Mouse (Mus musculus) hindbrain, embryonic 13.5 days (tissue): ENCODE data around the gene Dnajc2. TPM values are rescaled to one million over a fixed set of nuclear protein-coding genes. Genes with fewer than 3 reads are reported as not detected.

Source experiments
- ATAC-seq: fragments of 200-750 bp; cut with Nextera tagmentation; 2 replicates; pipeline ENCODE4 v1.8.0; 2017; ENCODE audit warnings: moderate TSS enrichment; ENCODE audit not compliant: low FRiP score
- H3K27ac ChIP-seq: fragments of 300-500 bp; sonication (generic); 2 replicates; pipeline ENCODE4 v1.5.1; 2015; ENCODE audit warnings: inconsistent platforms, mild to moderate bottlenecking, moderate library complexity
- H3K27me3 ChIP-seq: fragments of 300-500 bp; sonication (generic); 2 replicates; pipeline ENCODE4 v1.6.1; 2015; ENCODE audit warnings: mild to moderate bottlenecking, inconsistent platforms
- H3K36me3 ChIP-seq: fragments of 300-500 bp; sonication (generic); 2 replicates; pipeline ENCODE4 v1.6.1; 2015; ENCODE audit warnings: mild to moderate bottlenecking, inconsistent platforms
- H3K4me1 ChIP-seq: fragments of 300-500 bp; sonication (generic); replicated peaks from 2 replicates; pipeline ENCODE4 v1.6.1; 2015; ENCODE audit warnings: inconsistent platforms
- H3K4me2 ChIP-seq: fragments of 300-500 bp; sonication (generic); 2 replicates; pipeline ENCODE4 v1.6.1; 2015; ENCODE audit warnings: inconsistent platforms, mild to moderate bottlenecking, moderate library complexity
- H3K4me3 ChIP-seq: fragments of 300-500 bp; sonication (generic); 2 replicates; pipeline ENCODE4 v1.5.1; 2015; ENCODE audit warnings: mild to moderate bottlenecking, inconsistent platforms
- H3K9ac ChIP-seq: fragments of 300-500 bp; sonication (generic); 2 replicates; pipeline ENCODE4 v1.6.1; 2015; ENCODE audit warnings: mild to moderate bottlenecking, inconsistent platforms
- H3K9me3 ChIP-seq: fragments of 300-500 bp; sonication (generic); 2 replicates; pipeline ENCODE4 v1.6.1; 2016; ENCODE audit warnings: inconsistent platforms
- WGBS: fragments of 180-500 bp; shearing (Covaris S2); methylation state at CpG from one replicate; pipeline ENCODE4 v1.1.7; 2015; 5-methylcytosine and 5-hydroxymethylcytosine counted together
- polyA plus RNA-seq: library from polyadenylated mRNA; unstranded; fragments of >200 nt; fragmentation: Nextera tagmentation; extraction: Ambion mirVana; gene quantifications from 2 replicates; pipeline ENCODE4 v1.2.1, GENCODE M21; 2015

Gene Dnajc2
- polyA plus RNA-seq: 74.0 and 81.0 TPM in 2 replicates

GRCm38 (mm10) chr5:21785053-21785452 is at the start of gene Dnajc2, which contains the start of gene Psmc2:
Dnajc2 (minus strand) TSS chr5:21785251.
Psmc2 (plus strand) TSS chr5:21785283.
- WGBS: under 1% methylated on average over 37 of the region's 37 CpGs
- H3K27me3 ChIP-seq: no peaks in the 10 kb centered on the region
- H3K4me3 ChIP-seq: peak within 1 kb of the TSS; percentile 94
- ATAC-seq: peak; percentile 96
- peak within 1 kb of the TSS; percentile 87 for H3K9ac ChIP-seq
- H3K27ac ChIP-seq: peak within 1 kb of the TSS; percentile 90
- no peaks in the 10 kb centered on the region for H3K9me3 ChIP-seq
- H3K4me2 ChIP-seq: peak within 1 kb of the TSS; percentile 97
- peaks cover 29% of the 10 kb centered on the region for H3K36me3 ChIP-seq
- peaks cover 35% of the 10 kb centered on the region for H3K4me1 ChIP-seq

GRCm38 (mm10) chr5:21831761-21832160 is 46.7 kb upstream of the Dnajc2 start:
- 75% methylated on average over 3 of the region's 3 CpGs for WGBS
- H3K27ac ChIP-seq: no peak overlapping the region
- H3K4me3 ChIP-seq: no peak overlapping the region
- H3K36me3 ChIP-seq: no peaks in the 10 kb centered on the region
- no peak overlapping the region for H3K4me2 ChIP-seq
- ATAC-seq: no peak
- H3K9ac ChIP-seq: no peak overlapping the region
- H3K4me1 ChIP-seq: no peaks in the 10 kb centered on the region
- H3K9me3 ChIP-seq: no peaks in the 10 kb centered on the region
- no peaks in the 10 kb centered on the region for H3K27me3 ChIP-seq

GRCm38 (mm10) chr5:21828855-21829254 is 43.8 kb upstream of the Dnajc2 start:
- no peak overlapping the region for H3K9ac ChIP-seq
- no peak overlapping the region for H3K4me2 ChIP-seq
- H3K9me3 ChIP-seq: no peaks in the 10 kb centered on the region
- H3K36me3 ChIP-seq: no peaks in the 10 kb centered on the region
- H3K4me1 ChIP-seq: no peaks in the 10 kb centered on the region
- H3K4me3 ChIP-seq: no peak overlapping the region
- H3K27me3 ChIP-seq: no peaks in the 10 kb centered on the region
- H3K27ac ChIP-seq: no peak overlapping the region
- 59% methylated on average over 4 of the region's 4 CpGs for WGBS
- ATAC-seq: no peak

- H3K4me1 ChIP-seq: no peaks in the 10 kb centered on the region
- H3K4me3 ChIP-seq: no peak overlapping the region
- no peak overlapping the region for H3K27ac ChIP-seq
- no peak for ATAC-seq
- no peak overlapping the region for H3K4me2 ChIP-seq
- H3K27me3 ChIP-seq: no peaks in the 10 kb centered on the region
- H3K9me3 ChIP-seq: no peaks in the 10 kb centered on the region
- H3K36me3 ChIP-seq: no peaks in the 10 kb centered on the region
- 32% methylated on average over 6 of the region's 6 CpGs for WGBS
- H3K9ac ChIP-seq: no peak overlapping the region
Observed at GRCm38 (mm10) chr5:21827643-21828042, 42.6 kb upstream of the Dnajc2 start.

GRCm38 (mm10) chr5:21826370-21826769 is 41.3 kb upstream of the Dnajc2 start:
- Histone ChIP-seq H3K27me3 (no peaks in the 10 kb centered on the region), H3K4me2 (no peak overlapping the region), H3K4me3 (no peak overlapping the region), H3K27ac (no peak overlapping the region), H3K9me3 (no peaks in the 10 kb centered on the region), H3K9ac (no peak overlapping the region), H3K36me3 (no peaks in the 10 kb centered on the region), H3K4me1 (no peaks in the 10 kb centered on the region)
- no peak for ATAC-seq
- WGBS: 20% methylated on average over 7 of the region's 7 CpGs

GRCm38 (mm10) chr5:21813994-21814393 is 28.9 kb upstream of the Dnajc2 start:
- Histone ChIP-seq H3K4me3 (no peak overlapping the region), H3K9me3 (no peaks in the 10 kb centered on the region), H3K4me2 (no peak overlapping the region), H3K27me3 (no peaks in the 10 kb centered on the region), H3K9ac (no peak overlapping the region), H3K4me1 (no peaks in the 10 kb centered on the region), H3K27ac (no peak overlapping the region), H3K36me3 (no peaks in the 10 kb centered on the region)
- no peak for ATAC-seq
- WGBS: 46% methylated on average over 1 of the region's 1 CpGs

- no peaks in the 10 kb centered on the region for H3K36me3 ChIP-seq
- no peaks in the 10 kb centered on the region for H3K9me3 ChIP-seq
- H3K27ac ChIP-seq: no peak overlapping the region
- ATAC-seq: no peak
- H3K4me2 ChIP-seq: no peak overlapping the region
- H3K4me3 ChIP-seq: no peak overlapping the region
- no peaks in the 10 kb centered on the region for H3K4me1 ChIP-seq
- WGBS: 75% methylated on average over 10 of the region's 10 CpGs
- H3K9ac ChIP-seq: no peak overlapping the region
- H3K27me3 ChIP-seq: no peaks in the 10 kb centered on the region
Observed at GRCm38 (mm10) chr5:21810924-21811323, 25.9 kb upstream of the Dnajc2 start.

- Histone ChIP-seq H3K9me3 (no peaks in the 10 kb centered on the region), H3K36me3 (peaks cover 44% of the 10 kb centered on the region), H3K27me3 (no peaks in the 10 kb centered on the region), H3K9ac (no peak overlapping the region), H3K4me1 (no peaks in the 10 kb centered on the region), H3K4me2 (no peak overlapping the region), H3K4me3 (no peak overlapping the region), H3K27ac (no peak overlapping the region)
- WGBS: 87% methylated on average over 4 of the region's 4 CpGs
- ATAC-seq: no peak
Observed at GRCm38 (mm10) chr5:21804837-21805236, 19.8 kb upstream of the Dnajc2 start.

GRCm38 (mm10) chr5:21803691-21804188 is 18.7 kb upstream of the Dnajc2 start:
- H3K36me3 ChIP-seq: peaks cover 53% of the 10 kb centered on the region

GRCm38 (mm10) chr5:21802907-21803306 is 17.9 kb upstream of the Dnajc2 start:
- H3K9me3 ChIP-seq: no peaks in the 10 kb centered on the region
- ATAC-seq: no peak
- no peak overlapping the region for H3K4me3 ChIP-seq
- WGBS: 92% methylated on average over 9 of the region's 9 CpGs
- H3K27ac ChIP-seq: no peak overlapping the region
- H3K36me3 ChIP-seq: peaks cover 58% of the 10 kb centered on the region
- H3K4me2 ChIP-seq: no peak overlapping the region
- H3K27me3 ChIP-seq: no peaks in the 10 kb centered on the region
- H3K4me1 ChIP-seq: no peaks in the 10 kb centered on the region
- no peak overlapping the region for H3K9ac ChIP-seq

More at GRCm38 (mm10) chr5:21803691-21804188, 18.7 kb upstream of the Dnajc2 start:
- Histone ChIP-seq H3K4me3 (no peak overlapping the region), H3K27me3 (no peaks in the 10 kb centered on the region), H3K9ac (no peak overlapping the region), H3K4me1 (no peaks in the 10 kb centered on the region), H3K9me3 (no peaks in the 10 kb centered on the region), H3K27ac (no peak overlapping the region), H3K4me2 (no peak overlapping the region)
- ATAC-seq: no peak
- WGBS: 90% methylated on average over 12 of the region's 12 CpGs

- H3K27me3 ChIP-seq: no peaks in the 10 kb centered on the region
- no peak overlapping the region for H3K4me2 ChIP-seq
- no peak for ATAC-seq
- no peak overlapping the region for H3K9ac ChIP-seq
- peaks cover 27% of the 10 kb centered on the region for H3K36me3 ChIP-seq
- no peak overlapping the region for H3K27ac ChIP-seq
- peaks cover 31% of the 10 kb centered on the region for H3K4me1 ChIP-seq
- no peak overlapping the region for H3K4me3 ChIP-seq
- no peaks in the 10 kb centered on the region for H3K9me3 ChIP-seq
Observed at GRCm38 (mm10) chr5:21792166-21792565, 7.1 kb upstream of the Dnajc2 start.

- no peaks in the 10 kb centered on the region for H3K27me3 ChIP-seq
- H3K9ac ChIP-seq: no peak overlapping the region
- no peak overlapping the region for H3K27ac ChIP-seq
- H3K4me2 ChIP-seq: no peak overlapping the region
- no peaks in the 10 kb centered on the region for H3K9me3 ChIP-seq
- H3K4me3 ChIP-seq: no peak overlapping the region
- 72% methylated on average over 5 of the region's 5 CpGs for WGBS
- peaks cover 7% of the 10 kb centered on the region for H3K36me3 ChIP-seq
- no peak for ATAC-seq
- H3K4me1 ChIP-seq: peaks cover 35% of the 10 kb centered on the region
Observed at GRCm38 (mm10) chr5:21789061-21789460, 4.0 kb upstream of the Dnajc2 start.
